Mouse (Mus musculus): Measurements from ENCODE around the gene Thada. TPM values are rescaled to one million over a fixed set of nuclear protein-coding genes. Genes with fewer than 3 reads are reported as not detected.
A peak's percentile ranks its signal among the peaks of the same experiment; 100 is the strongest.

Gene Thada
- polyA plus RNA-seq, 1 experiment from 2014 or later = 7.6 TPM

- Histone ChIP-seq H3K36me3 (ENCODE audit: control insufficient read depth, insufficient read depth, low read length) (no peaks in the 10 kb centered on the region), H3K4me1 (ENCODE audit: control insufficient read depth, insufficient read depth, low read length) (peaks cover 12% of the 10 kb centered on the region), H3K9ac (ENCODE audit: low read length) (no peak overlapping the region), H3K27ac (ENCODE audit: low read depth, low read length) (no peak overlapping the region), H3K9me3 (ENCODE audit: control insufficient read depth, low read length) (no peaks in the 10 kb centered on the region), H3K4me3 (ENCODE audit: low read depth, low read length) (no peak overlapping the region), H3K27me3 (ENCODE audit: control insufficient read depth, insufficient read depth, low read length) (no peaks in the 10 kb centered on the region), H3K4me2 (no peak overlapping the region)
- peak; percentile 28 for DNase-seq (ENCODE audit: low spot score, missing footprints)
- no peak for ATAC-seq (ENCODE audit: low FRiP score)
- 85% methylated on average over 12 of the region's 12 CpGs for WGBS
Observed at GRCm38 (mm10) chr17:84152976-84153786, 312.8 kb downstream of the Thada start.

- 34% methylated on average over 6 of the region's 6 CpGs for WGBS
- DNase-seq (ENCODE audit: low spot score, missing footprints) = peak; percentile 81
- no peaks in the 10 kb centered on the region for H3K27me3 ChIP-seq (ENCODE audit: control insufficient read depth, insufficient read depth, low read length)
Observed at GRCm38 (mm10) chr17:84152206-84152975, 313.6 kb downstream of the Thada start.

GRCm38 (mm10) chr17:84151306-84151705 lies 314.7 kb downstream of the Thada start:
- WGBS = 77% methylated on average over 6 of the region's 6 CpGs
- no peak for ATAC-seq (ENCODE audit: low FRiP score)
- Histone ChIP-seq H3K36me3 (ENCODE audit: control insufficient read depth, insufficient read depth, low read length) (no peaks in the 10 kb centered on the region), H3K27me3 (ENCODE audit: control insufficient read depth, insufficient read depth, low read length) (no peaks in the 10 kb centered on the region), H3K4me1 (ENCODE audit: control insufficient read depth, insufficient read depth, low read length) (peaks cover 15% of the 10 kb centered on the region), H3K27ac (ENCODE audit: low read depth, low read length) (no peak overlapping the region), H3K9me3 (ENCODE audit: control insufficient read depth, low read length) (no peaks in the 10 kb centered on the region), H3K4me3 (ENCODE audit: low read depth, low read length) (no peak overlapping the region), H3K9ac (ENCODE audit: low read length) (no peak overlapping the region), H3K4me2 (no peak overlapping the region)
- peak; percentile 54 for DNase-seq (ENCODE audit: low spot score, missing footprints)

More at GRCm38 (mm10) chr17:84152206-84152975, 313.6 kb downstream of the Thada start:
- Histone ChIP-seq H3K9me3 (ENCODE audit: control insufficient read depth, low read length) (no peaks in the 10 kb centered on the region), H3K27ac (ENCODE audit: low read depth, low read length) (no peak overlapping the region), H3K36me3 (ENCODE audit: control insufficient read depth, insufficient read depth, low read length) (no peaks in the 10 kb centered on the region), H3K9ac (ENCODE audit: low read length) (no peak overlapping the region), H3K4me1 (ENCODE audit: control insufficient read depth, insufficient read depth, low read length) (peaks cover 12% of the 10 kb centered on the region), H3K4me3 (ENCODE audit: low read depth, low read length) (no peak overlapping the region), H3K4me2 (no peak overlapping the region)
- ATAC-seq (ENCODE audit: low FRiP score) = no peak

- Histone ChIP-seq H3K36me3 (ENCODE audit: control insufficient read depth, insufficient read depth, low read length) (no peaks in the 10 kb centered on the region), H3K4me3 (ENCODE audit: low read depth, low read length) (no peak overlapping the region), H3K27ac (ENCODE audit: low read depth, low read length) (no peak overlapping the region), H3K4me1 (ENCODE audit: control insufficient read depth, insufficient read depth, low read length) (peaks cover 18% of the 10 kb centered on the region), H3K4me2 (no peak overlapping the region), H3K9me3 (ENCODE audit: control insufficient read depth, low read length) (no peaks in the 10 kb centered on the region), H3K27me3 (ENCODE audit: control insufficient read depth, insufficient read depth, low read length) (no peaks in the 10 kb centered on the region), H3K9ac (ENCODE audit: low read length) (no peak overlapping the region)
- 31% methylated on average over 8 of the region's 8 CpGs for WGBS
- no peak for ATAC-seq (ENCODE audit: low FRiP score)
- peak; percentile 83 for DNase-seq (ENCODE audit: low spot score, missing footprints)
Observed at GRCm38 (mm10) chr17:84150291-84150690, 315.7 kb downstream of the Thada start.

- H3K4me2 ChIP-seq = no peak overlapping the region
- no peak overlapping the region for H3K27ac ChIP-seq (ENCODE audit: low read depth, low read length)
- H3K4me3 ChIP-seq (ENCODE audit: low read depth, low read length) = no peak overlapping the region
- ATAC-seq (ENCODE audit: low FRiP score) = no peak
- H3K4me1 ChIP-seq (ENCODE audit: control insufficient read depth, insufficient read depth, low read length) = peaks cover 18% of the 10 kb centered on the region
- H3K36me3 ChIP-seq (ENCODE audit: control insufficient read depth, insufficient read depth, low read length) = no peaks in the 10 kb centered on the region
- no peaks in the 10 kb centered on the region for H3K27me3 ChIP-seq (ENCODE audit: control insufficient read depth, insufficient read depth, low read length)
- peak; percentile 83 for DNase-seq (ENCODE audit: low spot score, missing footprints)
- H3K9me3 ChIP-seq (ENCODE audit: control insufficient read depth, low read length) = no peaks in the 10 kb centered on the region
- 0 out of 2 replicates have a peak overlapping the region, but pooled peaks have one; percentile 30 for H3K9ac ChIP-seq (ENCODE audit: low read length)
- 33% methylated on average over 5 of the region's 5 CpGs for WGBS
Observed at GRCm38 (mm10) chr17:84149566-84149965, 316.4 kb downstream of the Thada start.

GRCm38 (mm10) chr17:84148499-84149484 lies 317.2 kb downstream of the Thada start:
- H3K4me2 ChIP-seq = no peak overlapping the region
- H3K4me1 ChIP-seq (ENCODE audit: control insufficient read depth, insufficient read depth, low read length) = peaks cover 18% of the 10 kb centered on the region
- DNase-seq (ENCODE audit: low spot score, missing footprints) = peak; percentile 89
- H3K9ac ChIP-seq (ENCODE audit: low read length) = 0 out of 2 replicates have a peak overlapping the region, but pooled peaks have one; percentile 30
- no peak overlapping the region for H3K4me3 ChIP-seq (ENCODE audit: low read depth, low read length)
- ATAC-seq (ENCODE audit: low FRiP score) = peak; percentile 49
- no peaks in the 10 kb centered on the region for H3K27me3 ChIP-seq (ENCODE audit: control insufficient read depth, insufficient read depth, low read length)
- peak overlapping the region; percentile 25; the same call in 1 of the 2 replicates for H3K27ac ChIP-seq (ENCODE audit: low read depth, low read length)
- WGBS = 26% methylated on average over 11 of the region's 11 CpGs
- no peaks in the 10 kb centered on the region for H3K36me3 ChIP-seq (ENCODE audit: control insufficient read depth, insufficient read depth, low read length)
- no peaks in the 10 kb centered on the region for H3K9me3 ChIP-seq (ENCODE audit: control insufficient read depth, low read length)

- Histone ChIP-seq H3K9me3 (ENCODE audit: control insufficient read depth, low read length) (no peaks in the 10 kb centered on the region), H3K27me3 (ENCODE audit: control insufficient read depth, insufficient read depth, low read length) (no peaks in the 10 kb centered on the region), H3K4me2 (no peak overlapping the region), H3K4me3 (ENCODE audit: low read depth, low read length) (no peak overlapping the region), H3K27ac (ENCODE audit: low read depth, low read length) (peak overlapping the region; percentile 40; the same call in 1 of the 2 replicates), H3K9ac (ENCODE audit: low read length) (no peak overlapping the region), H3K4me1 (ENCODE audit: control insufficient read depth, insufficient read depth, low read length) (peaks cover 18% of the 10 kb centered on the region), H3K36me3 (ENCODE audit: control insufficient read depth, insufficient read depth, low read length) (no peaks in the 10 kb centered on the region)
- ATAC-seq (ENCODE audit: low FRiP score) (peak; percentile 27; the same call in 1 of the 2 replicates), DNase-seq (ENCODE audit: low spot score, missing footprints) (no peak)
- WGBS = 40% methylated on average over 11 of the region's 11 CpGs
Observed at GRCm38 (mm10) chr17:84147183-84148108, 318.6 kb downstream of the Thada start.

All from midbrain, embryonic 11.5 days (tissue).